Mouse (Mus musculus) gastrocnemius, postnatal 36 days (tissue): Measurements from ENCODE around the gene Zfp710. TPM values are rescaled to one million over a fixed set of nuclear protein-coding genes. Genes with fewer than 3 reads are reported as not detected.
A peak's percentile ranks its signal among the peaks of the same experiment; 100 is the strongest.

ENCODE experiments used
- DNase-seq, 2 experiments: peaks; one replicate each; pipeline ENCODE4 v3.0.0; 2022
- intact Hi-C: fragments of 180-260 bp; cut with DNase I; formaldehyde crosslinking; loops from one replicate; pipeline ENCODE4 v1.15.1; 2025
- total RNA-seq, 2 experiments: library from RNA; stranded (reverse); gene quantifications; 2 replicates each; pipeline ENCODE4 v1.2.3; 2021

Zfp710 gene
- total RNA-seq, 2 experiments from 2014 or later = 24.2 to 26.5 TPM

DNA sequence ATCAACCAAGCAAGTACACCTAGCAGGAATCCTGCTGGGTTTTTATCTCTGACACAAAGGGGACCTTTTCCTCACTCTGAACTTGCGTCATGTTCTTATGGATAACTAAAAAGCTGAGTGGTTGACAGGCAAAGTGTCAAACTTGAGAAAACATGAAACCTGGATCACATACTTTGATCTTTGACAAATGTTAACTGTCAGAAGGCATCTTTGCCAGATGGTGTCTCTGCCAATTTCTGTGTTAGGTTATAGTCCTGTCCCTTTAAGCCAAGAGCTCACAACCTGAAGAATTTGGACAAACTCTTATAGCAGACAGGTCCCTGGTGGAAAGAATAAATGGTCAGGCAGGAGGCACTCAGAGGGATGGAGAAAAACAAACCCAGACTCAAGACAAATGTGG lies 113.8 kb downstream of the Zfp710 start:
- intact Hi-C loops = no loop called here
- DNase-seq = no peak

GRCm38 (mm10) chr7:80140815-80141214 lies 116.2 kb downstream of the Zfp710 start:
- peak; percentile 49 to 51 for DNase-seq
- intact Hi-C loops = loop anchor here (2.0 to 5.0 kb wide), 2 partner anchors 74 to 231 kb away; partner anchors contain the start of gene Man2a2

Other genes with a start within 250 kb of the Zfp710 start
- gene Mesp1, start 231.0 kb upstream of the Zfp710 start, total RNA-seq = not detected
- not detected for gene Mesp2, start 214.1 kb upstream of the Zfp710 start, total RNA-seq
- gene Anpep, start 163.8 kb upstream of the Zfp710 start, total RNA-seq = 1 to 10 TPM; 3.6 to 4.8 TPM
- 10 to 100 TPM; 16.0 to 17.9 TPM for gene Ap3s2, start 104.2 kb upstream of the Zfp710 start, total RNA-seq
- gene Arpin, start 89.5 kb upstream of the Zfp710 start, total RNA-seq = 1 to 10 TPM; 2.8 to 3.5 TPM
- 100 to 1,000 TPM; 186 to 375 TPM for gene Idh2, start 90.6 kb downstream of the Zfp710 start, total RNA-seq
- 1 to 10 TPM; 1.6 TPM for gene Sema4b, start 162.0 kb downstream of the Zfp710 start, total RNA-seq
- gene Cib1, start 208.0 kb downstream of the Zfp710 start, total RNA-seq = 1 to 10 TPM; 4.9 to 8.2 TPM
- gene Gdpgp1, start 208.1 kb downstream of the Zfp710 start, total RNA-seq = under 1 TPM; 0.69 to 0.79 TPM
- under 1 TPM; 0.17 to 0.33 TPM for gene Ttll13, start 221.6 kb downstream of the Zfp710 start, total RNA-seq
- 10 to 100 TPM; 16.8 to 20.4 TPM for gene Ngrn, start 236.4 kb downstream of the Zfp710 start, total RNA-seq
- 1 to 10 TPM; 2.9 to 3.4 TPM for gene Vps33b, start 244.8 kb downstream of the Zfp710 start, total RNA-seq